Mouse (Mus musculus) cortical plate, adult 2 months (tissue): ENCODE measurements around the gene Hip1r.

Experiments used
- CTCF ChIP-seq: fragments of 200-500 bp; IDR thresholded peaks from 2 replicates; pipeline ENCODE4 v1.5.1; 2011; ENCODE audit warnings: mild to moderate bottlenecking, control low read depth, low read length; ENCODE audit not compliant: insufficient read depth; ENCODE audit errors: extremely low read depth
- POLR2A ChIP-seq: fragments of 200-500 bp; IDR thresholded peaks from 2 replicates; pipeline ENCODE4 v1.6.1; 2011; ENCODE audit warnings: mild to moderate bottlenecking, low read length, control low read depth; ENCODE audit not compliant: insufficient read depth; ENCODE audit errors: extremely low read depth

DNA sequence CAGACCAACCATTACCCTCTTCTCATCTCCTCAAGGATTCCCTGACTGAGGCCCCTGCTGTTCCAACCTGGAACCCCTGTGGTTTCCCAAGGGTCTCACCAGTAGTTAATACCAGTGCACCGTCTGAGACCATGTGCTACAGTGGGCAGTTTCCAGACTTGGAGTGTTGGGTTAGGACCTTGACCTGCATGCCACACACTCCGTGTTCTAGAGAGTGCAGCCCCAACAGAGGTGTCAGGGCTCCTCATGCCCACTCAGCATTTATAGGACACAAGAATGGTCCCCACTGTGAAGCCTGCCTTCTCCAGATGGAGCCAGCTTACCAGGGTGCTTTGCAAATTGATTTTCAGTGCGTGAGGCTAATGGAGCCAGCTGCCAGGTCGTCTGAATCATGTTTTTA lies 29.9 kb downstream of the Hip1r start:
- no peak for TF ChIP-seq CTCF
- TF ChIP-seq POLR2A = no peak
